Mouse (Mus musculus) mesoderm, embryonic 11.5 days (tissue): ENCODE data around the gene Haus5.
A peak's percentile ranks its signal among the peaks of the same experiment; 100 is the strongest.

ENCODE experiments used
- DNase-seq: peaks from one replicate; pipeline ENCODE4 v3.0.0-alpha.2; 2012; ENCODE audit warnings: low read depth, low spot score

Haus5 gene

GRCm38 (mm10) chr7:30626647-30627046 is 38.1 kb downstream of the Haus5 start:
- DNase-seq, result no peak

GRCm38 (mm10) chr7:30625530-30626384 is 39.0 kb downstream of the Haus5 start, which contains the start of gene Cox6b1:
TSS of gene Cox6b1 (minus strand) at chr7:30626151.
- peak; percentile 91 for DNase-seq

- no peak for DNase-seq
Measured at GRCm38 (mm10) chr7:30619202-30619601, 45.6 kb downstream of the Haus5 start.

- no peak for DNase-seq
Measured at GRCm38 (mm10) chr7:30618658-30619057, 46.1 kb downstream of the Haus5 start.

GRCm38 (mm10) chr7:30615049-30615760 is 49.6 kb downstream of the Haus5 start:
- no peak for DNase-seq

- DNase-seq, result no peak
Measured at GRCm38 (mm10) chr7:30614454-30614853, 50.3 kb downstream of the Haus5 start.

GRCm38 (mm10) chr7:30613529-30614112 is 51.2 kb downstream of the Haus5 start:
- DNase-seq, result peak; percentile 75

- no peak for DNase-seq
Measured at GRCm38 (mm10) chr7:30612654-30613402, 52.0 kb downstream of the Haus5 start, which contains the start of gene Upk1a. TSS of gene Upk1a (minus strand) at chr7:30612847.

- DNase-seq, result no peak
Measured at GRCm38 (mm10) chr7:30610043-30610442, 54.8 kb downstream of the Haus5 start.

GRCm38 (mm10) chr7:30608476-30608875 is 56.3 kb downstream of the Haus5 start:
- no peak for DNase-seq

- peak; percentile 60 for DNase-seq
Measured at GRCm38 (mm10) chr7:30607706-30608309, 57.0 kb downstream of the Haus5 start.

- no peak for DNase-seq
Measured at GRCm38 (mm10) chr7:30604944-30605343, 59.9 kb downstream of the Haus5 start.

- DNase-seq, result no peak
Measured at GRCm38 (mm10) chr7:30604424-30604823, 60.4 kb downstream of the Haus5 start.
